Mouse (Mus musculus): ENCODE data around the gene Syk. TPM values are rescaled to one million over a fixed set of nuclear protein-coding genes. Genes with fewer than 3 reads are reported as not detected.

The Syk gene
- polyA plus RNA-seq, 1 experiment from 2014 or later, result 1.0 TPM

DNA sequence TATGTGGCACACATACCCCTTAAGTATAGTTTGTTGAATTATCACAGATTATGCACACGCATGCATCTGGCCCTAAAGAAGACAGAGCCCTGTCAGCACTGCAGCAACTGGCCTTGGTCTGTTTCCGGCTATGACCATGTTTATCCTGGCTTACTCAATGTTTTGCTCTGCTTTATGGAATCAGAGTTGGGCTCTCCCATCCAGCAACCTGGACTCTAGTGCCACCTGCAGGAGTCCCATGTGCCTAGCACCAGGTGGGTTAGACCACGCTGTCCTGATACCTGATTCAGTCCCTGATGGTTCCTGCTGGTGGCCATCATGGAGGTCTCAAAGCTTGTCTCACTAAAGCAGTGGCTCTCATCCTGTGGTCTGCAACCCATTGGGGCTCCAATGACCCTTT, 86.9 kb downstream of the Syk start:
- Histone ChIP-seq H3K4me3 (ENCODE audit: low read depth, low read length) (no peak overlapping the region), H3K9ac (ENCODE audit: low read length) (no peak overlapping the region), H3K9me3 (replicated peaks; ENCODE audit: control insufficient read depth, low read length) (no peaks in the 10 kb centered on the region; the same call in 1 of the 2 replicates), H3K4me2 (ENCODE audit: low read length) (no peak overlapping the region), H3K27ac (ENCODE audit: low read depth, low read length) (no peak overlapping the region), H3K36me3 (ENCODE audit: control insufficient read depth, insufficient read depth, low read length) (no peaks in the 10 kb centered on the region), H3K4me1 (ENCODE audit: control insufficient read depth, insufficient read depth, low read length) (no peaks in the 10 kb centered on the region), H3K27me3 (replicated peaks; ENCODE audit: control insufficient read depth, insufficient read depth, low read length) (no peaks in the 10 kb centered on the region)
- WGBS, result 65% methylated on average over 3 of the region's 3 CpGs
- DNase-seq (ENCODE audit: low spot score), result no peak
- no peak for ATAC-seq

- no peak for DNase-seq (ENCODE audit: low spot score)
- Histone ChIP-seq H3K27me3 (replicated peaks; ENCODE audit: control insufficient read depth, insufficient read depth, low read length) (no peaks in the 10 kb centered on the region), H3K4me1 (ENCODE audit: control insufficient read depth, insufficient read depth, low read length) (no peaks in the 10 kb centered on the region), H3K4me3 (ENCODE audit: low read depth, low read length) (no peak overlapping the region), H3K9ac (ENCODE audit: low read length) (no peak overlapping the region), H3K27ac (ENCODE audit: low read depth, low read length) (no peak overlapping the region), H3K36me3 (ENCODE audit: control insufficient read depth, insufficient read depth, low read length) (no peaks in the 10 kb centered on the region), H3K9me3 (replicated peaks; ENCODE audit: control insufficient read depth, low read length) (no peaks in the 10 kb centered on the region; the same call in 1 of the 2 replicates), H3K4me2 (ENCODE audit: low read length) (no peak overlapping the region)
- no peak for ATAC-seq
- WGBS, result 68% methylated on average over 4 of the region's 4 CpGs
Measured at GRCm38 (mm10) chr13:52673272-52673671, 90.3 kb downstream of the Syk start.

- Histone ChIP-seq H3K9me3 (replicated peaks; ENCODE audit: control insufficient read depth, low read length) (no peaks in the 10 kb centered on the region; the same call in 1 of the 2 replicates), H3K27ac (ENCODE audit: low read depth, low read length) (no peak overlapping the region), H3K27me3 (replicated peaks; ENCODE audit: control insufficient read depth, insufficient read depth, low read length) (no peaks in the 10 kb centered on the region), H3K4me2 (ENCODE audit: low read length) (no peak overlapping the region), H3K4me1 (ENCODE audit: control insufficient read depth, insufficient read depth, low read length) (no peaks in the 10 kb centered on the region), H3K9ac (ENCODE audit: low read length) (no peak overlapping the region), H3K4me3 (ENCODE audit: low read depth, low read length) (no peak overlapping the region), H3K36me3 (ENCODE audit: control insufficient read depth, insufficient read depth, low read length) (no peaks in the 10 kb centered on the region)
- no peak for DNase-seq (ENCODE audit: low spot score)
- no peak for ATAC-seq
- WGBS, result 67% methylated on average over 4 of the region's 4 CpGs
Measured at GRCm38 (mm10) chr13:52673856-52674255, 90.9 kb downstream of the Syk start.

- 56% methylated on average over 12 of the region's 12 CpGs for WGBS
- DNase-seq (ENCODE audit: low spot score), result no peak
- peaks cover 4% of the 10 kb centered on the region; the same call in 1 of the 2 replicates for H3K4me1 ChIP-seq (ENCODE audit: control insufficient read depth, insufficient read depth, low read length)
- H3K27ac ChIP-seq (ENCODE audit: low read depth, low read length), result no peak overlapping the region
- no peaks in the 10 kb centered on the region; the same call in 1 of the 2 replicates for H3K9me3 ChIP-seq (replicated peaks; ENCODE audit: control insufficient read depth, low read length)
- H3K27me3 ChIP-seq (replicated peaks; ENCODE audit: control insufficient read depth, insufficient read depth, low read length), result no peaks in the 10 kb centered on the region
- H3K4me3 ChIP-seq (ENCODE audit: low read depth, low read length), result no peak overlapping the region
- H3K4me2 ChIP-seq (ENCODE audit: low read length), result no peak overlapping the region
- no peaks in the 10 kb centered on the region for H3K36me3 ChIP-seq (ENCODE audit: control insufficient read depth, insufficient read depth, low read length)
- no peak overlapping the region for H3K9ac ChIP-seq (ENCODE audit: low read length)
- ATAC-seq, result no peak
Measured at GRCm38 (mm10) chr13:52674839-52675238, 91.9 kb downstream of the Syk start.

GRCm38 (mm10) chr13:52675526-52676294, 92.7 kb downstream of the Syk start:
- Histone ChIP-seq H3K36me3 (ENCODE audit: control insufficient read depth, insufficient read depth, low read length) (no peaks in the 10 kb centered on the region), H3K9ac (ENCODE audit: low read length) (no peak overlapping the region), H3K9me3 (replicated peaks; ENCODE audit: control insufficient read depth, low read length) (no peaks in the 10 kb centered on the region; the same call in 1 of the 2 replicates), H3K4me1 (ENCODE audit: control insufficient read depth, insufficient read depth, low read length) (peaks cover 7% of the 10 kb centered on the region; the same call in 1 of the 2 replicates), H3K27ac (ENCODE audit: low read depth, low read length) (no peak overlapping the region), H3K4me2 (ENCODE audit: low read length) (no peak overlapping the region), H3K4me3 (ENCODE audit: low read depth, low read length) (no peak overlapping the region), H3K27me3 (replicated peaks; ENCODE audit: control insufficient read depth, insufficient read depth, low read length) (no peaks in the 10 kb centered on the region)
- DNase-seq (ENCODE audit: low spot score), result no peak
- WGBS, result 82% methylated on average over 8 of the region's 8 CpGs
- ATAC-seq, result no peak

DNA sequence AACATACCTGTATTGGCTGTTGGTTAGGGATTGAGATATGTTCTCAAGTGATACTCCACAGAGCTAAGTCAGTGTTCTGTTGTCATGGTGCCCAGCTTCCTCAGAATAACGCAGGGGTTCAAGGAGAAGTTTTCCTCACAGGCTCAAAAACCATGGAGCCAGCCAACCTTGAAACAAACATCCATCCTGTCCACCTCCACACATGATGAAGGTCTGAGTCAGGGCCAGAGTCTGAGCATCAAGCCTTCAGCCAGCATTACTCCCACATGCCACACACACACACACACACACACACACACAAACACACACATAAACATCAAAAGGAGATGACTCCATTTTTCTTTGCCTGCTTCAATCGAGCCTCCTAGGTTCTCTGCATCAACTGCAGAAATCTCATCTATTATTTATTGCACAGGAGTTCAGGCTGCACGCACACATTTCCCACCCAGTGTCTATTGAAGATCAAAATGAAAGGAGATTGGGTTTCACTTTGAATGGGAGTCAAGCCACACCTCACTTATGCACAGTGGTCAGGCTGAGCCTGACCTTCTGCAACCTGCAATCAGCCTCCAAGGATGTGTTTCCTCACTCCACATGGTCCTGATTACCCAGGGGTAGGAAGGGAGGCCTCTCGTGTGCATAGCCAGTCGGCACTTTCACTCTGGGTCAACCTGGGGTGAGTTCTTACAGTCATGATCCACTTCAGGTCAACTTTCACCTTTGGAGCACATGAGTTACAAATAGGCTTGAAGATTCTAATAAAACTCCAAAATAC, 93.9 kb downstream of the Syk start:
- Histone ChIP-seq H3K4me3 (ENCODE audit: low read depth, low read length) (no peak overlapping the region), H3K4me1 (ENCODE audit: control insufficient read depth, insufficient read depth, low read length) (peaks cover 8% of the 10 kb centered on the region; the same call in 1 of the 2 replicates), H3K27ac (ENCODE audit: low read depth, low read length) (no peak overlapping the region), H3K36me3 (ENCODE audit: control insufficient read depth, insufficient read depth, low read length) (no peaks in the 10 kb centered on the region), H3K27me3 (replicated peaks; ENCODE audit: control insufficient read depth, insufficient read depth, low read length) (no peaks in the 10 kb centered on the region), H3K4me2 (ENCODE audit: low read length) (no peak overlapping the region), H3K9ac (ENCODE audit: low read length) (no peak overlapping the region), H3K9me3 (replicated peaks; ENCODE audit: control insufficient read depth, low read length) (no peaks in the 10 kb centered on the region; the same call in 1 of the 2 replicates)
- ATAC-seq, result no peak
- WGBS, result 83% methylated on average over 5 of the region's 5 CpGs
- no peak for DNase-seq (ENCODE audit: low spot score)

- 26% methylated on average over 5 of the region's 5 CpGs for WGBS
- Histone ChIP-seq H3K9ac (ENCODE audit: low read length) (no peak overlapping the region), H3K4me2 (ENCODE audit: low read length) (no peak overlapping the region), H3K9me3 (replicated peaks; ENCODE audit: control insufficient read depth, low read length) (no peaks in the 10 kb centered on the region), H3K4me1 (ENCODE audit: control insufficient read depth, insufficient read depth, low read length) (peaks cover 11% of the 10 kb centered on the region; the same call in 1 of the 2 replicates), H3K27me3 (replicated peaks; ENCODE audit: control insufficient read depth, insufficient read depth, low read length) (no peaks in the 10 kb centered on the region), H3K4me3 (ENCODE audit: low read depth, low read length) (no peak overlapping the region), H3K27ac (ENCODE audit: low read depth, low read length) (no peak overlapping the region), H3K36me3 (ENCODE audit: control insufficient read depth, insufficient read depth, low read length) (no peaks in the 10 kb centered on the region)
- DNase-seq (ENCODE audit: low spot score) (peak; percentile 85), ATAC-seq (peak; percentile 50; the same call in 1 of the 2 replicates)
Measured at GRCm38 (mm10) chr13:52679906-52680305, 96.9 kb downstream of the Syk start.

GRCm38 (mm10) chr13:52682107-52682506, 99.1 kb downstream of the Syk start:
- H3K27ac ChIP-seq (ENCODE audit: low read depth, low read length), result no peak overlapping the region
- H3K4me2 ChIP-seq (ENCODE audit: low read length), result no peak overlapping the region
- WGBS, result 21% methylated on average over 5 of the region's 5 CpGs
- peaks cover 11% of the 10 kb centered on the region; the same call in 1 of the 2 replicates for H3K4me1 ChIP-seq (ENCODE audit: control insufficient read depth, insufficient read depth, low read length)
- no peaks in the 10 kb centered on the region for H3K27me3 ChIP-seq (replicated peaks; ENCODE audit: control insufficient read depth, insufficient read depth, low read length)
- no peak for DNase-seq (ENCODE audit: low spot score)
- no peaks in the 10 kb centered on the region for H3K9me3 ChIP-seq (replicated peaks; ENCODE audit: control insufficient read depth, low read length)
- H3K4me3 ChIP-seq (ENCODE audit: low read depth, low read length), result no peak overlapping the region
- ATAC-seq, result no peak
- no peak overlapping the region for H3K9ac ChIP-seq (ENCODE audit: low read length)
- H3K36me3 ChIP-seq (ENCODE audit: control insufficient read depth, insufficient read depth, low read length), result no peaks in the 10 kb centered on the region

DNA sequence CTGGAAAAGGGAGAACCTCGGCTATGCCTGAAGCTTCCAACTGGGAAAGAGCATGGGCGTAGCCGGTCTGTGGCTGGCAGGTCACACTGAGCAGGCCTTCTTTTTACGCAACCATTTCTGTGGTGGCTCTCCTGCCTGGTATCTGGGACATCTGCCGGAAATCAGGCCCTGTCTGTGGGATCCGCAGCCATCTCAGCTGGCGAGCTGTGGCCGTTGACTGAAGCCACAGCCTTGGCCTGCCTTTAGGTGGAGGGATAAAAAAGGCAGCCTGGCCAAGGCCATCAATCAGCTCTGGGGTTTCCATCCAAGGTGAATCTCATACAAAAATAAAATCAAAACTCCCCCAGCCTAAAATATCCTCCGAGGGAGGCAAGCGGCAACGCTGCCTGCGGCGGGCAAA, 107.5 kb downstream of the Syk start:
- Histone ChIP-seq H3K4me2 (ENCODE audit: low read length) (no peak overlapping the region), H3K27me3 (replicated peaks; ENCODE audit: control insufficient read depth, insufficient read depth, low read length) (no peaks in the 10 kb centered on the region), H3K9me3 (replicated peaks; ENCODE audit: control insufficient read depth, low read length) (no peaks in the 10 kb centered on the region), H3K4me3 (ENCODE audit: low read depth, low read length) (no peak overlapping the region), H3K9ac (ENCODE audit: low read length) (no peak overlapping the region), H3K27ac (ENCODE audit: low read depth, low read length) (no peak overlapping the region), H3K4me1 (ENCODE audit: control insufficient read depth, insufficient read depth, low read length) (no peaks in the 10 kb centered on the region), H3K36me3 (ENCODE audit: control insufficient read depth, insufficient read depth, low read length) (no peaks in the 10 kb centered on the region)
- DNase-seq (ENCODE audit: low spot score) (no peak), ATAC-seq (no peak)
- WGBS, result 95% methylated on average over 13 of the region's 13 CpGs

Data from forebrain, embryonic 14.5 days (tissue).